Mouse (Mus musculus): Measurements from ENCODE around the gene Rarres2.

DNA sequence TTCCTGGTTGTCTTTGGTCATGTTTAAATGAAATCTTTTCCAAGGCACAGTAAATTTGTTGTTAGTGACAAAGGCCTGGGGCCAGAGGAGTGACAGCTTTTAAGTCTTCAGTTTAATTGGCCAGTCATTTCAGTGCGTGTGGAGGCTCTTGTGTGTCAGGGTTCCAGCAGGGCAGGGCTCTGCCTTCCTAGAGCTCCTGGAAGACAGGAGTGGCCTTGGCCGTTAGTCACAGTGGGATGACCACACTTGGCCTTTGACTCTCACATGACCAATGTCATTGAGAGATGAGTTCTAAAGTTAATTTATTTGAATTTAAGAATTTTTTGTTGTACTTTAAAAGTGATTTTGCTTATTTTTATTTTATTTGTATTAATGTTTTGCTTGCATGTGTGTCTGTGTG is 35.5 kb upstream of the Rarres2 start:
- no peak for TF ChIP-seq EP300 (IDR thresholded peaks at IDR 0.05; ENCODE audit: low read depth)
- no peak for TF ChIP-seq CTCF (IDR thresholded peaks at IDR 0.05; ENCODE audit: low read depth)
